Mouse (Mus musculus) lung, embryonic 16.5 days (tissue): ENCODE measurements at regions not wholly inside any gene's neighbourhood (a gene's known extent, or its start where the extent isn't known, plus 50 kb on each side); places are given as distances from the start of the nearest gene placed in this dataset.
A peak's percentile ranks its signal among the peaks of the same experiment; 100 is the strongest.

Source experiments
- ATAC-seq: fragments of 200-750 bp; cut with Nextera tagmentation; 2 replicates; pipeline ENCODE4 v1.8.0; 2017; ENCODE audit warnings: low read depth, mild to moderate bottlenecking, moderate library complexity
- H3K27ac ChIP-seq: fragments of 300-500 bp; sonication (generic); 2 replicates; pipeline ENCODE4 v1.5.1; 2014; ENCODE audit warnings: mild to moderate bottlenecking, control low read depth, low read length
- H3K27me3 ChIP-seq: fragments of 300-500 bp; sonication (generic); 2 replicates; pipeline ENCODE4 v1.6.1; 2014; ENCODE audit warnings: low read depth, low read length, mixed read lengths; ENCODE audit not compliant: control insufficient read depth, insufficient read depth
- H3K36me3 ChIP-seq: fragments of 300-500 bp; sonication (generic); 2 replicates; pipeline ENCODE4 v1.6.1; 2014; ENCODE audit warnings: low read length; ENCODE audit not compliant: control insufficient read depth, insufficient read depth
- H3K4me1 ChIP-seq: fragments of 300-500 bp; sonication (generic); replicated peaks from 2 replicates; pipeline ENCODE4 v1.6.1; 2014; ENCODE audit warnings: low read length, mixed read lengths; ENCODE audit not compliant: control insufficient read depth, insufficient read depth
- H3K4me2 ChIP-seq: fragments of 300-500 bp; sonication (generic); 2 replicates; pipeline ENCODE4 v1.6.1; 2014; ENCODE audit warnings: low read depth, low read length, control low read depth
- H3K4me3 ChIP-seq: fragments of 300-500 bp; sonication (generic); 2 replicates; pipeline ENCODE4 v1.5.1; 2014; ENCODE audit warnings: mild to moderate bottlenecking, low read length, control low read depth
- H3K9ac ChIP-seq: fragments of 300-500 bp; sonication (generic); 2 replicates; pipeline ENCODE4 v1.6.1; 2014; ENCODE audit warnings: low read length, control low read depth
- H3K9me3 ChIP-seq: fragments of 300-500 bp; sonication (generic); 2 replicates; pipeline ENCODE4 v1.6.1; 2016; ENCODE audit warnings: low read length; ENCODE audit not compliant: control insufficient read depth
- WGBS: fragments of 180-500 bp; shearing (Covaris S2); extraction: QIAGEN DNeasy Blood & Tissue Kit; methylation state at CpG from one replicate; pipeline ENCODE4 v1.1.7; 2014; 5-methylcytosine and 5-hydroxymethylcytosine counted together

- H3K27me3 ChIP-seq, result no peaks in the 10 kb centered on the region
- H3K27ac ChIP-seq, result no peak overlapping the region
- no peak for ATAC-seq
- H3K4me3 ChIP-seq, result no peak overlapping the region
- H3K9ac ChIP-seq, result no peak overlapping the region
- H3K36me3 ChIP-seq, result no peaks in the 10 kb centered on the region
- no peak overlapping the region for H3K4me2 ChIP-seq
- peaks cover 9% of the 10 kb centered on the region for H3K4me1 ChIP-seq
- WGBS, result 75% methylated on average over 4 of the region's 4 CpGs
- no peaks in the 10 kb centered on the region for H3K9me3 ChIP-seq
Measured at GRCm38 (mm10) chr1:183793324-183793723, 219.8 kb upstream of the Dusp10 start.

DNA sequence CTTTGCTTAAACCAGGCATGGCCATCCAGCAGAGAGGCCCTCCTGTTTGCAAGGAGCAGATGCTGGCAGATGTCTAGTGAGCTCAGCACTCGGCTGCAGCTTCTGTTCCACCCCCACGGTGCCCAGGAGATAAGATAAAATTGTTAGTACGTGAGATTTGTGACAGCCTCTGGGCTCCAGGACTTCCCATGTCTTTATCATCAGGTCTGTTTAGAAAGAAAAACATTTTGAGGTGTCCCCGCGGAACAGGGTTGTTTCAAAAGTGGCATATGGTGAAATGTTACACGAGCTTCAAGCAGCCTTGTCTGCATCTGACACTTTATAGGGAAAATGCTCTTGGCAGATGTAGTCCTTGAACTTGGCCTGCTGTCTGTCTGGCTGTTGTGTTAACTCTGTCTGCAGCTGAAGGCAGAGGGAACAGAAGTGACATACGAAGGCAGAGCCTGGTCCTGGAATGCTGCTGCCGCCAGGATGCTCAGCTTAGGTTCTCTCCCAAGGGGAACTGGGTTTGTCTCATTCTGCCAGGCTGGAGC lies 219.1 kb upstream of the Dusp10 start:
- H3K27me3 ChIP-seq, result no peaks in the 10 kb centered on the region
- no peaks in the 10 kb centered on the region for H3K9me3 ChIP-seq
- H3K36me3 ChIP-seq, result no peaks in the 10 kb centered on the region
- peaks cover 9% of the 10 kb centered on the region for H3K4me1 ChIP-seq
- ATAC-seq, result peak; percentile 20; the same call in 1 of the 2 replicates
- H3K4me2 ChIP-seq, result no peak overlapping the region
- no peak overlapping the region for H3K27ac ChIP-seq
- H3K9ac ChIP-seq, result no peak overlapping the region
- WGBS, result 8% methylated on average over 8 of the region's 8 CpGs
- H3K4me3 ChIP-seq, result no peak overlapping the region

GRCm38 (mm10) chr1:183802351-183802750 lies 210.8 kb upstream of the Dusp10 start:
- no peak for ATAC-seq
- 65% methylated on average over 4 of the region's 4 CpGs for WGBS

DNA sequence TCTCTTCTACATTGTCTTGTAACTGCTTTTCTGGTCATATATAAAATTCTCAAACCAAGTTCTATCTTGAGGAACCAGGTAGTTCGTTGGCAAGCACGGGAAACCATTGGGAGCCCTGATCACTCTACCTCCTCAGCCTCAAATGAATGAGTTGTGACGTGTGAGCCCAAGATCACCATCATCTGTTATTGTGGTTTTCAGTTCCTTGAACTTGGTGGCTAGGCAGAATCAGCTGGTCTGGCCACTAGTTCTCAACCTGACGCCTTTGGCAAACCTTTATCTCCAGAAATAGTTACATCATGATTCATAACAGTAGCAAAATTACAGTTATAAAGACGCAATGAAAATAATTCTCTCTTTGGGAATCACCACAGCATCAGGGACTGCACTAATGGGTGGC lies 209.7 kb upstream of the Dusp10 start:
- Histone ChIP-seq H3K9ac (no peak overlapping the region), H3K4me1 (0 out of 2 replicates have a peak, but pooled peaks cover 2% of the 10 kb centered on the region), H3K4me2 (no peak overlapping the region), H3K9me3 (no peaks in the 10 kb centered on the region), H3K36me3 (no peaks in the 10 kb centered on the region), H3K27ac (no peak overlapping the region), H3K27me3 (no peaks in the 10 kb centered on the region), H3K4me3 (no peak overlapping the region)
- 76% methylated on average over 5 of the region's 5 CpGs for WGBS
- no peak for ATAC-seq

More at GRCm38 (mm10) chr1:183802351-183802750, 210.8 kb upstream of the Dusp10 start:
- Histone ChIP-seq H3K4me2 (no peak overlapping the region), H3K4me1 (no peaks in the 10 kb centered on the region), H3K36me3 (no peaks in the 10 kb centered on the region), H3K27ac (no peak overlapping the region), H3K4me3 (no peak overlapping the region), H3K9ac (no peak overlapping the region), H3K27me3 (no peaks in the 10 kb centered on the region), H3K9me3 (no peaks in the 10 kb centered on the region)

- Histone ChIP-seq H3K4me2 (no peak overlapping the region), H3K27me3 (no peaks in the 10 kb centered on the region), H3K9me3 (no peaks in the 10 kb centered on the region), H3K27ac (no peak overlapping the region), H3K4me3 (no peak overlapping the region), H3K4me1 (0 out of 2 replicates have a peak, but pooled peaks cover 2% of the 10 kb centered on the region), H3K36me3 (no peaks in the 10 kb centered on the region), H3K9ac (no peak overlapping the region)
- no peak for ATAC-seq
- WGBS, result 67% methylated on average over 1 of the region's 1 CpGs
Measured at GRCm38 (mm10) chr1:183803826-183804225, 209.3 kb upstream of the Dusp10 start.

GRCm38 (mm10) chr1:183804295-183804694 lies 208.8 kb upstream of the Dusp10 start:
- Histone ChIP-seq H3K27ac (no peak overlapping the region), H3K4me2 (no peak overlapping the region)
- WGBS, result 64% methylated on average over 2 of the region's 2 CpGs

DNA sequence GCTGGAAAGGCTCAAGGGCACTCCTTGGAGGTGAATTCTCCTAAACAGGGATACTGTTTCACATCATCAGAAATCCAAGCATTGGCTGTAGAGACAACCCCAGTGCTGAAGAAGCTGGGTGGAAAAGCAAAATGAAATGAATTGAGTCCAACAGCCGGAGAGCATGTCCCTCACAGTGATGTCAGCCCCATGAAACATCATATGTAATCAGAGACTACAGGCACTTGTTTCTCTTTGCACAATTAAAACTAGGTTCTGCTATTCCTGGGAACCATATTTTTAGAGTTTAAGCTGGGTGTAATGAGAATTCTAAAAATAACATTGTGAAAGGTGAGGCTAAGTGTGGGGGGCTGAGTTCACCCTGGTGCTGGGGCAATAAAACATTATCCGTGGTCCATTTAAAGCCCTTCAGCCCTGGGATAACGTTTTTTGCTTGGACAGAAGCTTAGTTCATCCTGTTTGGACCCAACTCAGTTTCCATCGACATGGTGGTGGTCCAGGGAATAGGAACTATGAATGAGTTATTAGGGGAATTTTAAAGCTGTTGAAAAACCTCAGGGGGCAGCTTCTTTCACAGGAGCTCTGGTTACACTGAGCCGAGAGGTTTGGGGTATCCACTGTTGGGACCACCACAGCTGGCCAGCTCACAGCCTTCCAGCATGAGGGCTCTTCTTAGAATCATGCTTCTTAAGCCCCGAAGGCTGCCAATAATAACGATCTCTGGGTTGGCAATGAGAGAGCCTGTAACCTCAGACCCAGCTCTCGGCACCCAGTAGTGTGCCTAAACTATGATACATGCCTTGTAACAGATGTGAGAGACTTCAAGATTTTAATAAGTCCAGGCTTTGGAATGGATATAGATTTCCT lies 206.0 kb upstream of the Dusp10 start:
- H3K27me3 ChIP-seq, result no peaks in the 10 kb centered on the region
- no peak overlapping the region for H3K9ac ChIP-seq
- 0 out of 2 replicates have a peak, but pooled peaks cover 2% of the 10 kb centered on the region for H3K4me1 ChIP-seq
- no peaks in the 10 kb centered on the region for H3K9me3 ChIP-seq
- no peak overlapping the region for H3K27ac ChIP-seq
- 75% methylated on average over 8 of the region's 8 CpGs for WGBS
- H3K4me3 ChIP-seq, result no peak overlapping the region
- no peaks in the 10 kb centered on the region for H3K36me3 ChIP-seq
- ATAC-seq, result no peak
- H3K4me2 ChIP-seq, result no peak overlapping the region

More at GRCm38 (mm10) chr1:183804295-183804694, 208.8 kb upstream of the Dusp10 start:
- Histone ChIP-seq H3K4me1 (0 out of 2 replicates have a peak, but pooled peaks cover 2% of the 10 kb centered on the region), H3K9ac (no peak overlapping the region), H3K9me3 (no peaks in the 10 kb centered on the region), H3K36me3 (no peaks in the 10 kb centered on the region), H3K27me3 (no peaks in the 10 kb centered on the region), H3K4me3 (no peak overlapping the region)
- no peak for ATAC-seq

DNA sequence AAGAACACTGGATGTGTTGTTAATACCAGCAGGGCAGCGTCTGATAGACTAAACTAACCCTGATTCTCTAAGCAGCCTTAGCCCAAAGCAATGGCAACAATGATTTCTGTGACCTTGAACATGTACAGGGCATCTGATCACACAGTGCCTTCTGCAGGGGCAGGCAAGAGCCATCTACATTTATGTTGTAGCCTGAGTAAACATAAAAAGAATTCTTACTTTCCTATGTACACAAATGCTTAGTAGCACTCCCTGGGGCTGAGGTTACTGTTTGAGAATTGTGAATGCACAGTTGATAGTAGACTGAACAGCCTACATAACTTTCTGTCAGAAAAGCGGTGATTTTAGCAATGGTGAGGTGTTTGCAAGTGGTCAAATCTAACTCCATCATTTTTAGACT lies 204.9 kb upstream of the Dusp10 start:
- no peaks in the 10 kb centered on the region for H3K9me3 ChIP-seq
- 41% methylated on average over 2 of the region's 2 CpGs for WGBS

GRCm38 (mm10) chr1:183820555-183820954 lies 192.5 kb upstream of the Dusp10 start:
- Histone ChIP-seq H3K9me3 (no peaks in the 10 kb centered on the region), H3K27ac (no peak overlapping the region), H3K4me2 (no peak overlapping the region), H3K36me3 (no peaks in the 10 kb centered on the region), H3K9ac (no peak overlapping the region), H3K27me3 (no peaks in the 10 kb centered on the region), H3K4me3 (no peak overlapping the region), H3K4me1 (no peaks in the 10 kb centered on the region)
- WGBS, result 41% methylated on average over 5 of the region's 5 CpGs
- ATAC-seq, result no peak

More for the DNA sequence above, 204.9 kb upstream of the Dusp10 start:
- ATAC-seq, result no peak
- Histone ChIP-seq H3K4me3 (no peak overlapping the region), H3K9ac (no peak overlapping the region), H3K36me3 (no peaks in the 10 kb centered on the region), H3K27me3 (no peaks in the 10 kb centered on the region), H3K27ac (no peak overlapping the region), H3K4me2 (no peak overlapping the region), H3K4me1 (0 out of 2 replicates have a peak, but pooled peaks cover 2% of the 10 kb centered on the region)
